Mouse (Mus musculus) testis, adult 2 months (tissue): ENCODE measurements around the gene Dock2. TPM values are rescaled to one million over a fixed set of nuclear protein-coding genes. Genes with fewer than 3 reads are reported as not detected.
A peak's percentile ranks its signal among the peaks of the same experiment; 100 is the strongest.

Experiments used
- H3K27ac ChIP-seq: fragments of 200-500 bp; 2 replicates; pipeline ENCODE4 v1.5.1; 2012; ENCODE audit warnings: low read depth, low read length; ENCODE audit not compliant: control insufficient read depth, insufficient read depth
- H3K27me3 ChIP-seq: fragments of 200-500 bp; 2 replicates; pipeline ENCODE4 v1.6.1; 2012; ENCODE audit warnings: mild to moderate bottlenecking, low read length, moderate library complexity; ENCODE audit not compliant: control insufficient read depth, insufficient read depth
- H3K36me3 ChIP-seq: fragments of 200-500 bp; 2 replicates; pipeline ENCODE4 v1.6.1; 2012; ENCODE audit warnings: mild to moderate bottlenecking, low read length; ENCODE audit not compliant: control insufficient read depth, insufficient read depth
- H3K4me1 ChIP-seq: fragments of 200-500 bp; 2 replicates; pipeline ENCODE4 v1.6.1; 2012; ENCODE audit warnings: low read length; ENCODE audit not compliant: control insufficient read depth, insufficient read depth
- H3K4me3 ChIP-seq: fragments of 200-500 bp; 2 replicates; pipeline ENCODE4 v1.5.1; 2012; ENCODE audit warnings: low read depth, mild to moderate bottlenecking, low read length, moderate library complexity, mixed read lengths; ENCODE audit not compliant: control insufficient read depth
- CTCF ChIP-seq: fragments of 200-500 bp; IDR thresholded peaks from 2 replicates; pipeline ENCODE4 v1.5.1; 2012; ENCODE audit warnings: low read depth, mild to moderate bottlenecking, inconsistent platforms, low read length, moderate library complexity; ENCODE audit not compliant: control insufficient read depth, insufficient read depth, insufficient replicate concordance
- POLR2A ChIP-seq: fragments of 200-500 bp; IDR thresholded peaks from 2 replicates; pipeline ENCODE4 v1.6.1; 2012; ENCODE audit warnings: low read depth, mild to moderate bottlenecking, inconsistent platforms, low read length, moderate library complexity; ENCODE audit not compliant: control insufficient read depth
- polyA plus RNA-seq: library from polyadenylated mRNA; depleted of rRNA; stranded (reverse); fragments of >200 nt; gene quantifications from 2 replicates; pipeline ENCODE4 v1.2.3, GENCODE M21; 2012

The Dock2 gene
- polyA plus RNA-seq, 1 experiment: 1.7 TPM

DNA sequence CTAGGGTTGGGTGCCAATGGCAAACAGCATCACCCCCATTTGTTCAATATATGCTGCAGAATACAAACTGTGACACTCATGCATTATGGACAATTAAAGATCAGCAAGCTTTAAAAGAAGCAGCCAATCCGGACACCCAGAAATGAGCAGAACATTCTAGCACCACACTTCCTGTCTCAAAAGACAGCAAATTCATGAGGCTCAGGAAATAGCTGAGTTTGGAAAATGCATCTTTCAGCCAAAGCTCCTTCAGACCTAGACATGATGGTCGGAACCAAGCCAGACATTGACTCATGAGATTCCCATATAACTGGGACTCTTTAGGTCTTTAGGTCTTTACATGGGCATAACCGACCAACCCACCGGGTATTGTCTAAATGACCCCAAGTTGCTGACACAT is 6.2 kb downstream of the Dock2 start:
- H3K4me1 ChIP-seq: peaks cover 2% of the 10 kb centered on the region; the same call in 1 of the 2 replicates
- TF ChIP-seq POLR2A: no peak
- TF ChIP-seq CTCF: no peak
- H3K36me3 ChIP-seq: no peaks in the 10 kb centered on the region
- no peaks in the 10 kb centered on the region for H3K27me3 ChIP-seq
- H3K4me3 ChIP-seq: no peak overlapping the region
- no peak overlapping the region for H3K27ac ChIP-seq

DNA sequence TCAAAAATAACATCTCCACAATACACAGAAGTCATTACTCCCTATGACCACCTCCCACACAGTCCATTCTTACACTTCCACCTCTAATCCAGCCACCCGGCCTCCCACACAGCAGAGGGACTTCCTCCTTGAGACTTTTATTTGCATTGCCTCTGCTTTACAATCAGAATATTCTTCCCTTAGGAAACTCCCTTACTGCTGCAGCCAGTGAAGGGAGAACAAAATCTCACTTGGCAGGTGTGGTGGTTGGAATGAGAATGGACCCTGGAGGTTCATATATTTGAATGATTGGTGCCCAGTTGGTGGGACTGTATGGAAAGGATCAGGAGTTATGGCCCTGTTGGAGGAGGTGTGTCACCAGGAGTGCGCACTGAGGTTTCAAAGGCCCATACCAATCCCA is 7.6 kb downstream of the Dock2 start:
- Histone ChIP-seq H3K4me1 (no peaks in the 10 kb centered on the region), H3K27me3 (no peaks in the 10 kb centered on the region), H3K4me3 (no peak overlapping the region), H3K27ac (no peak overlapping the region), H3K36me3 (no peaks in the 10 kb centered on the region)
- TF ChIP-seq CTCF (no peak), POLR2A (no peak)

DNA sequence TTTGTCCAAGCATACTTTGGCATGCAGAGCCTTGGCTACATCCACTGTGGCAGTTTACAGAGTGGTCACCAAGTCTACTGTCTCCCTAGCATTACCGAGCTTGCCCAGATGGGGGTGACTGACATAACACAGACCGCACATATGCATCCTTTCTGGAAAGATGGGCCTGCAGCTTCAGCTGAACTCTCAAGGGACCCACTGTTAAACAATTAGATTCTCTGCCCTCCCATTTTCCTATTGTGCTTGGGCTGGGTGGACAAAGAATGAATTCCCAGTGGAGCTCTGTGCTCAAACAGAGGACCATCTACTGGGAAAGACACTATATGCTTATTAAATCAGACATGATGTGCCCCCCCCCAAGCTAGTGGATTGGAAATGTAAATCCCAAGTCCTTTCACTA is 9.1 kb downstream of the Dock2 start:
- Histone ChIP-seq H3K27me3 (no peaks in the 10 kb centered on the region), H3K27ac (no peak overlapping the region), H3K36me3 (no peaks in the 10 kb centered on the region), H3K4me1 (peaks cover 4% of the 10 kb centered on the region; the same call in 1 of the 2 replicates), H3K4me3 (no peak overlapping the region)
- TF ChIP-seq POLR2A (no peak), CTCF (no peak)

DNA sequence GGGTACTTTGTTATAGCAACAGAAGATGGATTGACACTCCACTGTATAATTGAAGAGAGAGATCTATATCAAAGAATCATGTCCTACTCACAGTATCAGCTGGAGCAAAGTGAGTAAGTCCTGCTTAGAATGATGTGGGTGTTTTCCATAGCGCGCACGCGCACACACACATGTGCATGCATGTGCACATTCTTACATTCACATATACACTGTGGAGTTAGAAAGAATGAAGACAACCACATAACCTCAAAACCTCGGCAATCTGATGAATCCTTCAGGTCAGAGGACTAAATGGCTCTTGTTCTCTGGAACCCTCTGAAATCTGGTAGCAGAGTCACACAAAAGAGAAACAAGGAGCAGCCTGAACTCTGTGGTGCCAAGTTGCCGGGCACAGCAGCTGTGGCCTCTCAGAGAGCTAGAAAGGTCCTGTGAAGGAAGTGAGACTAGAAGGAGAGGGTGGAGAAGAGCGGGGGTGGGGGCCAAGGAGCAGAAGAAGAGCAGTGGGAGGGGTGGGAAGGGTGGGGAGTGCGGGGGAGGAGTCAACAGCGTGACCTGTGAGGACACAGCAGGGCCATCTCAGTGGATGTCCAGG is 10.3 kb downstream of the Dock2 start:
- no peak overlapping the region for H3K4me3 ChIP-seq
- H3K4me1 ChIP-seq: peaks cover 4% of the 10 kb centered on the region; the same call in 1 of the 2 replicates
- no peaks in the 10 kb centered on the region for H3K27me3 ChIP-seq
- no peaks in the 10 kb centered on the region for H3K36me3 ChIP-seq
- no peak overlapping the region for H3K27ac ChIP-seq
- TF ChIP-seq CTCF (no peak), POLR2A (no peak)

DNA sequence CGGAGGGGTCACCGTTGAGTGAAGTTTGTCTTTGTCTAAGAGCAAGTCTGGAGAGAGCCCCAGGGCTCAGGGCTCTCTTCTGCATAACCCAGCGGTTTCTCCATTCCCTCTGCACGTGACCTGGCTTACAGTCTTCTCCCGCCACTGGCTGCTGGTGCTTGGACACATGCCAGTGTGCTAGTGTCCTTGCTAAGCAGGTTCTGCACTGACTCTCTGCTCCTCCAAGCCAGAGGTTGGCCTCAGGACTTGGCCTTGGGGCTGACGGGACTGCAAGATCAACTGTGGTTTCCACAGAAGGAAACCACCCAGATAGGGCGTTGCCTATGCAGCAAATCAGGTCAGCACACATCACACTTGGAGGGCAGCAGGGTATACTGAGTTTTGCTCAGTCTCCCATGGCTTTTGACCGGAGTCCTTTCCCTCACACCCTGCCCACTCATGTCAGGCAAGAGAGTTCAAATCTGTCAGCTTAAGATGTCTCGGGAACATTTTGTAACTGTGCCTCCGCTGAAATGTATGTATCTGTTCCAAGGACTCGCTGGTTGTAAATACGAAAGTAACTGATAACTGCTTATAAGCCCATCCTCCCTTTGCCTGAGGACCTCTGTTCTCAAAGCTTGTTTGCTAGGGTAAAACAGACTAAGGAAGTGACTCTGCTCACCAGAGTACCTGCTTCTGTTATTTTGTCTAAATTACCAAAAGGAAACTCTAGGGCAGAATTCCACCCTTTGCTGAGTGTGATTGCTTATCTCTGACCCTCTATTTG is 12.3 kb downstream of the Dock2 start:
- TF ChIP-seq CTCF: no peak
- no peak for TF ChIP-seq POLR2A
- no peaks in the 10 kb centered on the region for H3K27me3 ChIP-seq
- H3K4me3 ChIP-seq: no peak overlapping the region
- no peaks in the 10 kb centered on the region for H3K36me3 ChIP-seq
- peaks cover 4% of the 10 kb centered on the region; the same call in 1 of the 2 replicates for H3K4me1 ChIP-seq
- peak overlapping the region; percentile 25 for H3K27ac ChIP-seq

DNA sequence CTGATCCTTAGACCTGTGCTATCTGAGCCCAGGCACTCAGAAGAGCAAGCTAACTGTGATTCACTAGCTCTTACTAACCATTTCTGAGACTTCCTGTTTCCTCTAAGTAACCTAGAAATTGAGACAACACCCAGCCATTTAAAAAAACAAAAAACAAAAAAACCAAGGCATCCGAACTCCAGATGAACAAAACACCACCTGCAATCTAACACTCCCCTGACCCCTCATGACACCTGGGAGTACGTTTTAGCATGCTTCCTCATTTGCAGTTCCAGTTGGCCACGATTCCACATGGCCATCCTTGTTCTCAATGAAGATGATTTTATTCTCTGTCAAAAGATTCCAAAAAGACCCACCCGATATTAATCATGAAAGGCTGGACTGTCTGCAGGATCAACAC is 13.0 kb downstream of the Dock2 start:
- Histone ChIP-seq H3K27me3 (no peaks in the 10 kb centered on the region), H3K36me3 (no peaks in the 10 kb centered on the region), H3K27ac (peak overlapping the region; percentile 38; the same call in 1 of the 2 replicates), H3K4me1 (peaks cover 4% of the 10 kb centered on the region; the same call in 1 of the 2 replicates), H3K4me3 (no peak overlapping the region)
- no peak for TF ChIP-seq CTCF
- no peak for TF ChIP-seq POLR2A

DNA sequence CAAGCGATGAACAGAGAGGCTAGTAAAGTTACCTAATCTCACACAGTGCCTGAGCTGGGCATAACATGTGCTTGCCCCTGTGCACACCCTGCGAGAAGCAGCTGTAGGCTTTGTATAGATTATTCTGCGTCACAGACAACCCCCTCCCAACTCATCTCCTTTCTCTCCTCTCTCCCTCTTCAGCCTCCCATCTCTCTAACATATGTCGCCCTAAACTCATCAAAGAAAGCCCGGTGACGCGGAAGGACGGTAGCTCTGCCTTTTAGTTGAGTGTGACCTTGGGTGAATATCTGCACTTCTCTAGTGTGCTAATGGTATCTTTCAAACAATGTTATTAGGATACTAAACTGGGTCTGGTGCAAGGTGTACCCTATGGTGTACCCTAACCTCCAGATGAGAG is 13.7 kb downstream of the Dock2 start:
- no peak overlapping the region for H3K4me3 ChIP-seq
- peaks cover 4% of the 10 kb centered on the region; the same call in 1 of the 2 replicates for H3K4me1 ChIP-seq
- no peak for TF ChIP-seq CTCF
- no peak for TF ChIP-seq POLR2A
- H3K27me3 ChIP-seq: no peaks in the 10 kb centered on the region
- H3K36me3 ChIP-seq: no peaks in the 10 kb centered on the region
- no peak overlapping the region for H3K27ac ChIP-seq

DNA sequence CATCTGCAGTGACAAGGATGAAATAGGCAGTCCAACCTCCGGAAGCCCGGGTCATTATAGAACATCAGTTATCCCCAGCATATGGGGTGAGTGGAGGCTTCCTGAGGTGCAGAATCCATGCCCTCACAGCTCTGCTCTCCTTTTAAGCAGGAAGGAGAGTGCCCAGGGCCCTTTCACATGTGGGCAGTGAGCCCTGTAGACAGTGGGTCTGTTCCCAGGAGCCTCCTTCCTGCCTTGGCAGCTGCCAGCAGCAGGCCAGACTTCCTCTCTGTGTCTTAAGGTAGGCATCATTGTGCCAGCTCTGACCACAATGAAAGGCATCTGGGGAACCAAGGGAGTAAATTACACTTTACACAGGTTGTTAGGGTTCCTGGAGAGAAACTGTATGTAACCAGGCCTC is 14.3 kb downstream of the Dock2 start:
- peaks cover 4% of the 10 kb centered on the region; the same call in 1 of the 2 replicates for H3K4me1 ChIP-seq
- H3K4me3 ChIP-seq: no peak overlapping the region
- no peaks in the 10 kb centered on the region for H3K27me3 ChIP-seq
- TF ChIP-seq CTCF (no peak), POLR2A (no peak)
- no peaks in the 10 kb centered on the region for H3K36me3 ChIP-seq
- H3K27ac ChIP-seq: no peak overlapping the region
